Comparison of ENCODE assay signal across 8 mouse cellular contexts in genomic region chr14:19976421-19977270, GRCm38 (mm10). TPM values are rescaled to one million over a fixed set of nuclear protein-coding genes. Genes with fewer than 3 reads are reported as not detected.
DNase-seq lines count a peak whose midpoint lies in the region; ATAC-seq and TF ChIP-seq lines count a peak whose summit lies in the region.

No protein-coding gene starts in this region.

- H3K4me1 ChIP-seq in ES-E14 (ENCODE audit: control insufficient read depth in 2 of 2, insufficient read depth in 2 of 2, low read length in 2 of 2, poor library complexity in 1 of 2): peaks cover 2 to 11% of the 10 kb centered on the region in 2 experiments; a peak in 2 of 4 replicates
- peaks cover 6% of the 10 kb centered on the region for H3K4me1 ChIP-seq in brown adipose tissue, adult 24 weeks (ENCODE audit: control insufficient read depth, insufficient read depth, insufficient read length, low read length)
- peaks cover 43% of the 10 kb centered on the region for H3K4me1 ChIP-seq in forebrain, embryonic 13.5 days
- peaks cover 7% of the 10 kb centered on the region for H3K4me1 ChIP-seq in lung, adult 2 months (ENCODE audit: control insufficient read depth, insufficient read depth, low read length)
- H3K4me1 ChIP-seq in neural tube, embryonic 13.5 days (replicated peaks): peaks cover 50% of the 10 kb centered on the region

- H3K9me3 ChIP-seq in ES-E14 (ENCODE audit: control insufficient read depth, insufficient read depth, low read depth, low read length): no peaks in the 10 kb centered on the region
- H3K9me3 ChIP-seq in forebrain, embryonic 13.5 days (replicated peaks): no peaks in the 10 kb centered on the region
- no peaks in the 10 kb centered on the region for H3K9me3 ChIP-seq in neural tube, embryonic 13.5 days

- intact Hi-C loops in heart, postnatal 10 days (cut with DNase I): loop anchor here (1.0 to 5.0 kb wide), 4 partner anchors 56 to 136 kb away; no protein-coding TSS in a partner anchor

- H3K27ac ChIP-seq in ES-E14 (ENCODE audit: insufficient read depth, low read depth, low read length, poor library complexity, severe bottlenecking): peak overlapping the region; percentile 87
- peak overlapping the region; percentile 57 for H3K27ac ChIP-seq in brown adipose tissue, adult 24 weeks (replicated peaks; ENCODE audit: low read depth, low read length)
- peak overlapping the region; percentile 97 for H3K27ac ChIP-seq in forebrain, embryonic 13.5 days
- peak overlapping the region; percentile 97 for H3K27ac ChIP-seq in neural tube, embryonic 13.5 days (replicated peaks)

- ATAC-seq in forebrain, embryonic 13.5 days: peak; percentile 97
- peak; percentile 96 for ATAC-seq in neural tube, embryonic 13.5 days (ENCODE audit: low read depth)

- no peak for DNase-seq in ES-E14 (ENCODE audit: low read depth, low spot score)
- peak; percentile 77 to 81 for DNase-seq in heart, postnatal 10 days
- DNase-seq in kidney, postnatal 36 days: peak; percentile 60 to 76
- peak; percentile 46 for DNase-seq in lung, adult 2 months
- peak; percentile 68 for DNase-seq in testis, postnatal 10 days (ENCODE audit: low spot score)

- H3K27me3 ChIP-seq in forebrain, embryonic 13.5 days: no peaks in the 10 kb centered on the region
- no peaks in the 10 kb centered on the region for H3K27me3 ChIP-seq in neural tube, embryonic 13.5 days

- H3K36me3 ChIP-seq in ES-E14 (ENCODE audit: control insufficient read depth, insufficient read depth, low read length, poor library complexity, severe bottlenecking): no peaks in the 10 kb centered on the region
- H3K36me3 ChIP-seq in forebrain, embryonic 13.5 days (ENCODE audit: poor library complexity, severe bottlenecking): no peaks in the 10 kb centered on the region
- H3K36me3 ChIP-seq in neural tube, embryonic 13.5 days: no peaks in the 10 kb centered on the region

- peak overlapping the region; percentile 82 to 83 for H3K4me3 ChIP-seq in ES-E14 (ENCODE audit: insufficient read depth in 1 of 2, low read depth in 1 of 2, low read length in 2 of 2, poor library complexity in 1 of 2, severe bottlenecking in 1 of 2)
- H3K4me3 ChIP-seq in brown adipose tissue, adult 24 weeks (ENCODE audit: insufficient read depth, low read depth, low read length): peak overlapping the region; percentile 60
- H3K4me3 ChIP-seq in forebrain, embryonic 13.5 days: peak overlapping the region; percentile 57
- H3K4me3 ChIP-seq in lung, adult 2 months (replicated peaks; ENCODE audit: extremely low read depth, low read depth, low read length): peak overlapping the region; percentile 60
- H3K4me3 ChIP-seq in neural tube, embryonic 13.5 days: peak overlapping the region; percentile 64

- in situ Hi-C loops in ES-E14 (cut with MboI; ENCODE audit: low sequenced_read_pairs in 2 of 2, unreplicated experiment in 2 of 2): loop anchor here in 1 of 2 experiments (25.0 kb wide), 1 partner anchor 214 kb away; the partner anchor contains the start of gene Nid2

- under 1% methylated on average over 24 of the region's 24 CpGs for WGBS in forebrain, embryonic 13.5 days
- under 1% methylated on average over 24 of the region's 24 CpGs for WGBS in lung, adult 2 months
- under 1% methylated on average over 24 of the region's 24 CpGs for WGBS in neural tube, embryonic 13.5 days

- peak; percentile 26; the same call in 1 of the 2 replicates for TF ChIP-seq CTCF in lung, adult 2 months (IDR thresholded peaks at IDR 0.05; ENCODE audit: insufficient read depth, low read length)

- peak overlapping the region; percentile 88 for H3K9ac ChIP-seq in ES-E14 (ENCODE audit: insufficient read depth, low read depth, low read length, poor library complexity, severe bottlenecking)
- H3K9ac ChIP-seq in forebrain, embryonic 13.5 days: peak overlapping the region; percentile 87
- H3K9ac ChIP-seq in neural tube, embryonic 13.5 days: peak overlapping the region; percentile 90

- TF ChIP-seq POLR2A in lung, adult 2 months (IDR thresholded peaks at IDR 0.05; ENCODE audit: borderline replicate concordance, extremely low read depth, low read depth, low read length): peak; percentile 55; the same call in 1 of the 2 replicates

- peak overlapping the region; percentile 64 for H3K4me2 ChIP-seq in forebrain, embryonic 13.5 days
- peak overlapping the region; percentile 56 for H3K4me2 ChIP-seq in neural tube, embryonic 13.5 days

TF ChIP-seq in ES-E14, 5 proteins besides CTCF, POLR2A, EP300 and RAD21:
- TF ChIP-seq ZNF384 (IDR thresholded peaks at IDR 0.05; ENCODE audit: low read depth, low read length): peak; percentile 47; the same call in 1 of the 2 replicates
- 0 out of 2 replicates have a peak, but pooled peaks have one; percentile 26 for TF ChIP-seq MAFK (IDR thresholded peaks at IDR 0.05; ENCODE audit: insufficient read depth, low read depth, low read length)
- TF ChIP-seq HCFC1 (IDR thresholded peaks at IDR 0.05; ENCODE audit: borderline replicate concordance, insufficient read depth, low read length): no peak; the same call in 1 of the 2 replicates
- peak; percentile 24; the same call in 1 of the 2 replicates for TF ChIP-seq CHD2 (IDR thresholded peaks at IDR 0.05; ENCODE audit: low read depth, low read length)

RNA-seq across cellular contexts. Expression of gene Gng2, which starts 0.8 kb away (rescaled TPM):
- 41.5 and 54.3 TPM in 2 replicates for total RNA-seq in ES-E14 (2012; rRNA removed)
- polyA plus RNA-seq in brown adipose tissue, adult 24 weeks (2012; ENCODE audit: insufficient read depth, insufficient read length, missing spikeins): 4.7 and 14.1 TPM in 2 replicates
- 304 and 326 TPM in 2 replicates for polyA plus RNA-seq in forebrain, embryonic 13.5 days (2015; fragmentation: Nextera tagmentation; extraction: Ambion mirVana)
- 10 to 100 TPM; 20.7 to 30.5 TPM for total RNA-seq in heart, postnatal 10 days (2021)
- 11.9 and 16.1 TPM in 2 replicates for polyA plus RNA-seq in lung, adult 2 months (2012; rRNA removed)
- 299 and 332 TPM in 2 replicates for polyA plus RNA-seq in neural tube, embryonic 13.5 days (2015; fragmentation: Nextera tagmentation; extraction: Ambion mirVana)

Comparison
In these comparisons a context has a peak if more than half of its experiments do, and no peak if none do; other contexts are left out.
1. RNA of gene Gng2, which starts 0.8 kb away (polyA plus RNA-seq): 299 to 332 TPM in neural tube, embryonic 13.5 days and 304 to 326 TPM in forebrain, embryonic 13.5 days; 11.9 to 16.1 TPM in lung, adult 2 months and 4.7 to 14.1 TPM in brown adipose tissue, adult 24 weeks; every median in the first group is over 10 times any median in the second.
2. Peak in every context shown above with its lines, with median percentiles within 50 percentile points of each other: H3K27ac ChIP-seq, H3K4me3 ChIP-seq and H3K9ac ChIP-seq.